Mouse (Mus musculus): ENCODE data around the gene Tarm1.

DNA sequence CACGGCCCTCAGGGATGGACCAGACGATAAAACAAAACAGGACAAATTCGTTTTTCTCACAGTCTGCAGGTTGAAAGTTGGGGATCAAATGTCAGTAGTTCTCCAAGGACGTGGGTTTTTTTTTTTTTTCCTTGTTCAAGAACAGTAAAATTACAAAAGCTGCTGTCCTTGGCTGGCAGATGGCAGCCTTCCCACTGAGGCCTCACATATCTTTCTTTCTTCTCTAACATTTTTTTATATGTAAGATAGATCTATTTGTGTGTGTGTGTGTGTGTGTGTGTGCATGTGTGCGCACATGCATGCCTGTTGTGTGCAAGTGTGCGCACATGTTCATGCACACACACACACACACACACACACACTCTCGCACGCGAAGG lies 44.6 kb downstream of the Tarm1 start:
- TF ChIP-seq CTCF (IDR thresholded peaks at IDR 0.05; ENCODE audit: low read depth) = no peak
- no peak for TF ChIP-seq EP300 (IDR thresholded peaks at IDR 0.05; ENCODE audit: low read depth)
